Mouse (Mus musculus): Measurements from ENCODE around the gene Cacnb2.

Gene Cacnb2

GRCm38 (mm10) chr2:14602788-14603187, at the start of gene Cacnb2:
Gene Cacnb2, plus strand, starts transcription at chr2:14603088.
- DNase-seq, result no peak

GRCm38 (mm10) chr2:14568020-14568419, 34.9 kb upstream of the Cacnb2 start:
- no peak for DNase-seq

- DNase-seq, result no peak
These were observed 31.6 kb upstream of the Cacnb2 start for GRCm38 (mm10) chr2:14571300-14571699.

GRCm38 (mm10) chr2:14589541-14589940, 13.3 kb upstream of the Cacnb2 start:
- no peak for DNase-seq

- DNase-seq, result no peak
These were observed 4.9 kb upstream of the Cacnb2 start for GRCm38 (mm10) chr2:14597909-14598563.

- peak; percentile 68 to 69 for DNase-seq
These were observed 1.2 kb downstream of the Cacnb2 start for GRCm38 (mm10) chr2:14603784-14604781.

GRCm38 (mm10) chr2:14604791-14605190, 1.9 kb downstream of the Cacnb2 start:
- DNase-seq, result peak; percentile 9 to 16

GRCm38 (mm10) chr2:14605207-14605606, 2.3 kb downstream of the Cacnb2 start:
- peak; percentile 6 to 16 for DNase-seq

GRCm38 (mm10) chr2:14608606-14609005, 5.7 kb downstream of the Cacnb2 start:
- peak; percentile 10 to 34 for DNase-seq

- DNase-seq, result no peak
These were observed 9.8 kb downstream of the Cacnb2 start for GRCm38 (mm10) chr2:14612705-14613104.

- DNase-seq, result no peak
These were observed 13.5 kb downstream of the Cacnb2 start for GRCm38 (mm10) chr2:14616361-14616760.

- no peak for DNase-seq
These were observed 17.4 kb downstream of the Cacnb2 start for GRCm38 (mm10) chr2:14620120-14620853.

GRCm38 (mm10) chr2:14620891-14621290, 18.0 kb downstream of the Cacnb2 start:
- DNase-seq, result peak in 1 of 2 experiments; percentile 23

GRCm38 (mm10) chr2:14623820-14624219, 20.9 kb downstream of the Cacnb2 start:
- no peak for DNase-seq

GRCm38 (mm10) chr2:14629814-14630492, 27.1 kb downstream of the Cacnb2 start:
- no peak for DNase-seq

- DNase-seq, result peak; percentile 43 to 57
These were observed 28.7 kb downstream of the Cacnb2 start for GRCm38 (mm10) chr2:14631590-14631989.

GRCm38 (mm10) chr2:14633202-14633601, 30.3 kb downstream of the Cacnb2 start:
- DNase-seq, result no peak

GRCm38 (mm10) chr2:14639266-14639665, 36.4 kb downstream of the Cacnb2 start:
- DNase-seq, result no peak

- DNase-seq, result no peak
These were observed 37.0 kb downstream of the Cacnb2 start for GRCm38 (mm10) chr2:14639877-14640276.

GRCm38 (mm10) chr2:14641040-14641439, 38.2 kb downstream of the Cacnb2 start:
- DNase-seq, result no peak

GRCm38 (mm10) chr2:14651268-14651667, 48.4 kb downstream of the Cacnb2 start:
- DNase-seq, result peak in 1 of 2 experiments; percentile 18

GRCm38 (mm10) chr2:14656673-14657072, 53.8 kb downstream of the Cacnb2 start:
- no peak for DNase-seq
